Mouse (Mus musculus) lung, embryonic 14.5 days (tissue): ENCODE measurements around the gene Arid1b. TPM values are rescaled to one million over a fixed set of nuclear protein-coding genes. Genes with fewer than 3 reads are reported as not detected.

Experiments used
- ATAC-seq: fragments of 200-750 bp; cut with Nextera tagmentation; 2 replicates; pipeline ENCODE4 v1.8.0; 2017; ENCODE audit warnings: mild to moderate bottlenecking, moderate TSS enrichment, moderate library complexity; ENCODE audit not compliant: insufficient read depth
- DNase-seq: peaks from one replicate; pipeline ENCODE4 v3.0.0-alpha.2; 2015
- H3K27ac ChIP-seq: fragments of 300-500 bp; sonication (generic); 2 replicates; pipeline ENCODE4 v1.5.1; 2014; ENCODE audit warnings: low read depth, mild to moderate bottlenecking, moderate library complexity
- H3K27me3 ChIP-seq: fragments of 300-500 bp; sonication (generic); 2 replicates; pipeline ENCODE4 v1.6.1; 2014; ENCODE audit warnings: low read length, control low read depth; ENCODE audit not compliant: insufficient read depth
- H3K36me3 ChIP-seq: fragments of 300-500 bp; sonication (generic); 2 replicates; pipeline ENCODE4 v1.6.1; 2014; ENCODE audit warnings: control low read depth; ENCODE audit not compliant: insufficient read depth
- H3K4me1 ChIP-seq: fragments of 300-500 bp; sonication (generic); 2 replicates; pipeline ENCODE4 v1.6.1; 2014; ENCODE audit warnings: antibody characterized with exemption, control low read depth; ENCODE audit not compliant: insufficient read depth
- H3K4me2 ChIP-seq: fragments of 300-500 bp; sonication (generic); 2 replicates; pipeline ENCODE4 v1.6.1; 2014; ENCODE audit warnings: mild to moderate bottlenecking
- H3K4me3 ChIP-seq: fragments of 300-500 bp; sonication (generic); 2 replicates; pipeline ENCODE4 v1.5.1; 2014; ENCODE audit warnings: low read depth, low read length
- H3K9ac ChIP-seq: fragments of 300-500 bp; sonication (generic); 2 replicates; pipeline ENCODE4 v1.6.1; 2014
- H3K9me3 ChIP-seq: fragments of 300-500 bp; sonication (generic); 2 replicates; pipeline ENCODE4 v1.6.1; 2016; ENCODE audit warnings: low read depth, low read length, control low read depth
- CTCF ChIP-seq: IDR thresholded peaks from 2 replicates; pipeline ENCODE4 v1.5.1; 2016; ENCODE audit warnings: antibody characterized with exemption, low read depth
- WGBS: fragments of 180-500 bp; shearing (Covaris S2); extraction: QIAGEN DNeasy Blood & Tissue Kit; methylation state at CpG from one replicate; pipeline ENCODE4 v1.1.7; 2014; 5-methylcytosine and 5-hydroxymethylcytosine counted together
- polyA plus RNA-seq: library from polyadenylated mRNA; unstranded; fragments of >200 nt; fragmentation: Nextera tagmentation; extraction: Ambion mirVana; gene quantifications from 2 replicates; pipeline ENCODE4 v1.2.1, GENCODE M21; 2014

The Arid1b gene
- polyA plus RNA-seq, 1 experiment from 2014 or later, result 17.3 TPM

DNA sequence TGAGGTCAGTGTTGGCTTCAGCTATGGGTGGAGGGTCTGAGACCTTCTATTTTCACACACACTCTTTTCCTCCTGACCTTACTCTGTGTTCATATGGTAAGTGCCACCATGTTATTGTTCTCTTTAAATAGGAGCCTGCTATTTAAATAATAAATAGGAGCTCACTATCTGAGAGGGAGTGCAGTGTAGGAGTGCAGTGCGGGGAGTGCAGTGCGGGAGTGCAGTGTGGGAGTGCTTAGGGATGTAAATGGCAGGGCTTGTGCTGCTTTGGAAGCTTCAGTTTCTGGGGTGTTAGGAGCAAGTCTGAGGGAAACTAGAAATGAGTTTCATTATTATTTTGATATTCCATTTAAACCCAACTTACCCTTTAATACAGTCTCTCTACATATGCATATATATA is 36.2 kb downstream of the Arid1b start:
- no peak overlapping the region for H3K9ac ChIP-seq
- H3K36me3 ChIP-seq, result no peaks in the 10 kb centered on the region
- 66% methylated on average over 2 of the region's 2 CpGs for WGBS
- no peak overlapping the region for H3K4me2 ChIP-seq
- H3K9me3 ChIP-seq, result no peaks in the 10 kb centered on the region
- no peak for TF ChIP-seq CTCF
- no peaks in the 10 kb centered on the region; the same call in 1 of the 2 replicates for H3K4me1 ChIP-seq
- no peak overlapping the region for H3K27ac ChIP-seq
- H3K4me3 ChIP-seq, result no peak overlapping the region
- H3K27me3 ChIP-seq, result no peaks in the 10 kb centered on the region
- ATAC-seq, result peak; percentile 35; the same call in 1 of the 2 replicates
- no peak for DNase-seq

GRCm38 (mm10) chr17:5033346-5033745 is 39.2 kb downstream of the Arid1b start:
- no peak for TF ChIP-seq CTCF

DNA sequence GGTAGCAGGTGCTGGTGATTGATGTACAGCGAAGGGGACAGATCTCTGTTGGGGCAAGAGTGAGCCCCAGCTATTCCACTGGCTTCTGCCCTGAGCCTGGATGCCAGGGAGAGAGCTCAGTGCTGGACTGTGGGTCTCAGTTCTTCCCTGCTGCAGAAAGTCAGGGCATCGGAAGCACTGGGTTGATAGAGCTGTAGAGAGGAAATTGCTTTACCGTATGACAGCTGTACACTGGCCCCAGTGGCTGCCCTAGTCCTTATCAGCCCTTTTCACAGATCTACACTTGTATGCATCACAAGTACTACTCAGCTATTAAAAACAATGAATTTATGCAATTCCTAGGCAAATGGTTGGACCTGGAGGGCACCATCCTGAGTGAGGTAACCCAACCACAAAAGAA is 40.1 kb downstream of the Arid1b start:
- DNase-seq, result no peak
- H3K36me3 ChIP-seq, result no peaks in the 10 kb centered on the region
- H3K9me3 ChIP-seq, result no peaks in the 10 kb centered on the region
- no peak overlapping the region for H3K4me3 ChIP-seq
- H3K4me2 ChIP-seq, result no peak overlapping the region
- 77% methylated on average over 3 of the region's 3 CpGs for WGBS
- H3K9ac ChIP-seq, result no peak overlapping the region
- ATAC-seq, result peak; percentile 17; the same call in 1 of the 2 replicates
- H3K27ac ChIP-seq, result no peak overlapping the region
- no peak for TF ChIP-seq CTCF
- no peaks in the 10 kb centered on the region; the same call in 1 of the 2 replicates for H3K4me1 ChIP-seq
- H3K27me3 ChIP-seq, result no peaks in the 10 kb centered on the region

More at GRCm38 (mm10) chr17:5033346-5033745, 39.2 kb downstream of the Arid1b start:
- DNase-seq (no peak), ATAC-seq (no peak)
- no peak overlapping the region for H3K27ac ChIP-seq
- WGBS, result 47% methylated on average over 3 of the region's 3 CpGs
- no peaks in the 10 kb centered on the region for H3K36me3 ChIP-seq
- H3K4me1 ChIP-seq, result no peaks in the 10 kb centered on the region; the same call in 1 of the 2 replicates
- no peak overlapping the region for H3K4me3 ChIP-seq
- H3K9ac ChIP-seq, result no peak overlapping the region
- no peak overlapping the region for H3K4me2 ChIP-seq
- no peaks in the 10 kb centered on the region for H3K27me3 ChIP-seq
- H3K9me3 ChIP-seq, result no peaks in the 10 kb centered on the region

DNA sequence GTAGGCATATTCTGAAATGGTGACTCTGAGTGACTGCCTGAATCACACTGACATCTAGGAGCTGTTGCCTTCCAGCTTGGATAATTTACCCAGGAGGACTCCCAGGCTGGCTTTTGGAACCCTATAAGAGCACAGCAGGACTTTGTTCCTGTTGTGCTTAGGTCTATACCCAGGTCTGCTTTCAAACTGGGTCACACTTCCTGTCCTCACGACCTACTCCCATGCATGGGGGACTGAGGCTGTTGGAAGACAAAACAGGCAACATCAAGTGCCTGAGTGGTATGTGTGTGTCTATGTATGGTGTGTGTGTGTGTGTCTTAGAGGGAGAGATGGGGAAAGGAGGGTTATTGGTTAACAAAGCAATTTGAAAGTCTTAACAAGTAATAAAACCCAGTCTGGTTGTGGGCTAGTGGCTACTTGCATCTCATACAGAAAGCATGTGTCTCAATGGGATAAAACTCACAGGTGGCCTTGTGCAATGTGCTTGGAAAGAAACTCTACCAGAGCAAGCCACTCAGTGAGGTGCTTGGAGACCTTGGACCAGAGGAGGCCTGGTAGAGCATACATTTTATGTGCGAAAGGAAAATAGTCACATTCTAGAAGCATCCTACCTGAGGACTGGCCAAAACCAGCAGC is 42.2 kb downstream of the Arid1b start:
- H3K27me3 ChIP-seq, result no peaks in the 10 kb centered on the region
- TF ChIP-seq CTCF, result no peak
- H3K36me3 ChIP-seq, result peaks cover 4% of the 10 kb centered on the region; the same call in 1 of the 2 replicates
- no peak overlapping the region for H3K9ac ChIP-seq
- no peaks in the 10 kb centered on the region for H3K9me3 ChIP-seq
- 53% methylated on average over 2 of the region's 2 CpGs for WGBS
- no peaks in the 10 kb centered on the region; the same call in 1 of the 2 replicates for H3K4me1 ChIP-seq
- H3K27ac ChIP-seq, result no peak overlapping the region
- no peak overlapping the region for H3K4me3 ChIP-seq
- ATAC-seq (no peak), DNase-seq (no peak)
- no peak overlapping the region for H3K4me2 ChIP-seq

- no peak overlapping the region for H3K27ac ChIP-seq
- ATAC-seq, result no peak
- no peaks in the 10 kb centered on the region for H3K9me3 ChIP-seq
- H3K4me3 ChIP-seq, result no peak overlapping the region
- H3K9ac ChIP-seq, result no peak overlapping the region
- peaks cover 9% of the 10 kb centered on the region for H3K36me3 ChIP-seq
- no peak overlapping the region for H3K4me2 ChIP-seq
- TF ChIP-seq CTCF, result no peak
- 86% methylated on average over 8 of the region's 8 CpGs for WGBS
- no peaks in the 10 kb centered on the region; the same call in 1 of the 2 replicates for H3K4me1 ChIP-seq
- no peaks in the 10 kb centered on the region for H3K27me3 ChIP-seq
- DNase-seq, result no peak
Measured at GRCm38 (mm10) chr17:5037199-5037598, 43.1 kb downstream of the Arid1b start.

GRCm38 (mm10) chr17:5039826-5040225 is 45.7 kb downstream of the Arid1b start:
- 65% methylated on average over 2 of the region's 2 CpGs for WGBS
- TF ChIP-seq CTCF, result no peak
- H3K27ac ChIP-seq, result no peak overlapping the region

DNA sequence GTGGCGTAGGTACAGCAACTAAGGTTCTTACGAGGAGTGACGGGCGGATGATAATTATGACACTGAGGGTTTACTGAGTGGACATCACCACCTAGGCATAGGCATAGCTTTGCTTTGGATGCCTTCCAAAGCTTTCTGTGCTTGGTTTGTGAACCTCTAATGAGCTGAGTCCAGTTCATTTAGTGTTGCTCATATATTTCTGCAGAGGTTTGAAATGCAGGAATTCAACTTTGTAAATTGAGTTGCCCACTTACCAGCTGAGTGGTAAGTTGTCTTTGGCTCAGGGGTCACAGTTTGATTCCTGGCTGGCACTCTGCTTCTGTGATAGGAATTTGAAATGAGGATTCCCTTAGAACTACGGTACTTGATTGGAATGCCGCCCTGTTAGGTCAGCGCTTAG is 49.7 kb downstream of the Arid1b start:
- Histone ChIP-seq H3K4me3 (no peak overlapping the region), H3K9ac (no peak overlapping the region), H3K27me3 (no peaks in the 10 kb centered on the region), H3K36me3 (peaks cover 15% of the 10 kb centered on the region), H3K9me3 (no peaks in the 10 kb centered on the region), H3K4me2 (no peak overlapping the region), H3K27ac (no peak overlapping the region), H3K4me1 (0 out of 2 replicates have a peak, but pooled peaks cover 2% of the 10 kb centered on the region)
- no peak for DNase-seq
- no peak for ATAC-seq
- no peak for TF ChIP-seq CTCF
- 73% methylated on average over 7 of the region's 7 CpGs for WGBS

More at GRCm38 (mm10) chr17:5039826-5040225, 45.7 kb downstream of the Arid1b start:
- Histone ChIP-seq H3K27me3 (no peaks in the 10 kb centered on the region), H3K9me3 (no peaks in the 10 kb centered on the region), H3K9ac (no peak overlapping the region), H3K4me3 (no peak overlapping the region), H3K4me2 (no peak overlapping the region), H3K36me3 (peaks cover 15% of the 10 kb centered on the region), H3K4me1 (0 out of 2 replicates have a peak, but pooled peaks cover 2% of the 10 kb centered on the region)
- DNase-seq (no peak), ATAC-seq (no peak)
